31 mouse cellular contexts compared by ENCODE assay signal in genomic region chr4:96791301-96791700, GRCm38 (mm10). TPM values are rescaled to one million over a fixed set of nuclear protein-coding genes. Genes with fewer than 3 reads are reported as not detected.
"Had no signal": no experiment of that assay in that cellular context is flagged by ENCODE, and none has a peak within 500 bp of the region (broad histone marks: within the 10 kb centered on the region; RNA-seq: fewer than 3 reads in every experiment).

No protein-coding gene starts in this region.

- H3K4me2 ChIP-seq: heart, embryonic 12.5 days; hindbrain, embryonic 12.5 days; hindbrain, embryonic 14.5 days; limb, embryonic 12.5 days; liver, embryonic 11.5 days; liver, embryonic 13.5 days; liver, embryonic 15.5 days had no signal

- DNase-seq: gastrocnemius, postnatal 14 days; gastrocnemius, postnatal 36 days; heart, adult 11 months; heart, postnatal 10 days; heart, postnatal 4 days; kidney, adult 18-20 months; kidney, adult 8-10 months; kidney, postnatal 10 days; kidney, postnatal 25 days; kidney, postnatal 4 days; liver; liver, embryonic 13.5 days had no signal

- H3K9me3 ChIP-seq: heart, embryonic 10.5 days; heart, embryonic 12.5 days; hindbrain, embryonic 10.5 days; hindbrain, embryonic 12.5 days; limb, embryonic 10.5 days; limb, embryonic 12.5 days; liver, embryonic 13.5 days; liver, embryonic 15.5 days had no signal

- ATAC-seq: hindbrain, embryonic 16.5 days; intestine, embryonic 16.5 days had no signal

- H3K4me3 ChIP-seq: heart, embryonic 10.5 days; heart, embryonic 12.5 days; hindbrain, embryonic 10.5 days; hindbrain, embryonic 12.5 days; layer of hippocampus, adult 2 months; left cerebral cortex, adult 2 months; limb, embryonic 10.5 days; limb, embryonic 12.5 days; liver, embryonic 13.5 days; liver, embryonic 15.5 days had no signal

- H3K27me3 ChIP-seq: heart, embryonic 12.5 days; hindbrain, embryonic 12.5 days; limb, embryonic 12.5 days; liver, embryonic 13.5 days; liver, embryonic 15.5 days had no signal

- H3K36me3 ChIP-seq: heart, embryonic 10.5 days; heart, embryonic 12.5 days; hindbrain, embryonic 10.5 days; hindbrain, embryonic 12.5 days; limb, embryonic 10.5 days; limb, embryonic 12.5 days; liver, embryonic 13.5 days; liver, embryonic 15.5 days had no signal

- H3K27ac ChIP-seq: heart, embryonic 10.5 days; hindbrain, embryonic 10.5 days; hindbrain, embryonic 12.5 days; hindbrain, embryonic 14.5 days; layer of hippocampus, adult 2 months; left cerebral cortex, adult 2 months; limb, embryonic 10.5 days; limb, embryonic 12.5 days; liver, embryonic 13.5 days; liver, embryonic 15.5 days had no signal

- H3K4me1 ChIP-seq: heart, embryonic 10.5 days; hindbrain, embryonic 12.5 days; liver, embryonic 13.5 days; liver, embryonic 15.5 days had no signal

- H3K9ac ChIP-seq: heart, embryonic 12.5 days; hindbrain, embryonic 12.5 days; hindbrain, embryonic 14.5 days; limb, embryonic 12.5 days; liver, embryonic 13.5 days; liver, embryonic 15.5 days had no signal

RNA-seq across cellular contexts. Expression of gene Gm12695, which starts 6.3 kb away (rescaled TPM):
- polyA plus RNA-seq: gonadal fat pad, adult 2 months; heart, embryonic 10.5 days; heart, embryonic 12.5 days; heart, embryonic 14.5 days; hindbrain, embryonic 10.5 days; hindbrain, embryonic 14.5 days; hindbrain, embryonic 16.5 days; intestine, embryonic 14.5 days; intestine, embryonic 16.5 days; kidney, embryonic 14.5 days; kidney, embryonic 16.5 days; limb, embryonic 10.5 days; limb, embryonic 12.5 days; limb, embryonic 14.5 days; liver, embryonic 11.5 days; liver, embryonic 13.5 days; liver, embryonic 15.5 days had no signal
